Mouse (Mus musculus) G1E (cell line): ENCODE data around the gene 4933407L21Rik.

ENCODE experiments used
- CTCF ChIP-seq: IDR thresholded peaks from 2 replicates; pipeline ENCODE4 v1.5.1; 2012; ENCODE audit warnings: low read depth, low read length, inconsistent platforms, mixed read lengths
- GATA1 ChIP-seq: IDR thresholded peaks from 2 replicates; pipeline ENCODE4 v1.6.1; 2012; ENCODE audit warnings: borderline replicate concordance, low read length, inconsistent platforms, mixed read lengths

- no peak for TF ChIP-seq CTCF
- no peak for TF ChIP-seq GATA1
Measured at GRCm38 (mm10) chr1:85962081-85962480, 33.8 kb downstream of the 4933407L21Rik start.
